Mouse (Mus musculus): Measurements from ENCODE around the gene Fam131b. TPM values are rescaled to one million over a fixed set of nuclear protein-coding genes. Genes with fewer than 3 reads are reported as not detected.

Fam131b gene
- polyA plus RNA-seq (2015; fragmentation: Nextera tagmentation; extraction: Ambion mirVana): 0.35 and 0.96 TPM in 2 replicates

DNA sequence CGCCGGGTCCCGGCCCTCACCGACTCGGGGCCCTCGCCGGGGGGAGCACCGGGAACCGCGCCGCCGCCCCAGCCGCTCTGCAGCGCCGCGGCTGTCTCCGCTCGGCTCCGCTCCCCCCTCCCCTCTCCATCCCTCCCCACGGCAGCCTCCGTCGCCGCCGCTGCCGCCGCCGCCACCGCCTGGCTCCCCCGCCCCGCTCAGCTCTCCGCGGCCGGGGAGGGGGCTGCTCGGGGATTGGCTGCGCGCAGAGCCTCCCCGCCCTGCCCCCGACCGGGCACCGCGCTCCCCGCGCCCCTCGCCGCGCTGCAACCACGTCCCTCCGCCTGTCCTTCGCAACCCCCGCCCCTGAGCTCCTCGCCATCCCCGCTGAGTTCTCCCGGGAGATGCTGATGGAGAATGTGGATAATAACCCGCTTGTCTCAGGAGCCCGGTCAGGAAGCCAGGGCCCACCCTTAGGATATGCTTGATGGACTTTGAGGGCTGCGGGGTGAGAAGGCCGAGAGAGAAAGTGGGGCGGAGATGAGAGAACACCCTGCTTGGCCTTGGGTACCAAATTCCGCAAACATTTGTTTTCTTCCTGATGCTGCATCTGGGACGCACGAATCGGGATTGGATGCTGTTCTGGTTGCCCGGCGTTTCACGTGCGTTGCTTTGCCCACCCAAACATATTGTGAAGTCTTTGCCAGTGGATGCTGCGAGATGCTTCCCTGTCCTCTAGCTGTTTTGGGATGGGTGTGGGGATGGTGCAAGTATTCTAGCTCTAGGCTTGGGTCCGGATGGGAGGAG, at the start of gene Fam131b:
Gene Fam131b (minus strand): TSS at position 162 of the 786 bp plus-strand sequence.

DNA sequence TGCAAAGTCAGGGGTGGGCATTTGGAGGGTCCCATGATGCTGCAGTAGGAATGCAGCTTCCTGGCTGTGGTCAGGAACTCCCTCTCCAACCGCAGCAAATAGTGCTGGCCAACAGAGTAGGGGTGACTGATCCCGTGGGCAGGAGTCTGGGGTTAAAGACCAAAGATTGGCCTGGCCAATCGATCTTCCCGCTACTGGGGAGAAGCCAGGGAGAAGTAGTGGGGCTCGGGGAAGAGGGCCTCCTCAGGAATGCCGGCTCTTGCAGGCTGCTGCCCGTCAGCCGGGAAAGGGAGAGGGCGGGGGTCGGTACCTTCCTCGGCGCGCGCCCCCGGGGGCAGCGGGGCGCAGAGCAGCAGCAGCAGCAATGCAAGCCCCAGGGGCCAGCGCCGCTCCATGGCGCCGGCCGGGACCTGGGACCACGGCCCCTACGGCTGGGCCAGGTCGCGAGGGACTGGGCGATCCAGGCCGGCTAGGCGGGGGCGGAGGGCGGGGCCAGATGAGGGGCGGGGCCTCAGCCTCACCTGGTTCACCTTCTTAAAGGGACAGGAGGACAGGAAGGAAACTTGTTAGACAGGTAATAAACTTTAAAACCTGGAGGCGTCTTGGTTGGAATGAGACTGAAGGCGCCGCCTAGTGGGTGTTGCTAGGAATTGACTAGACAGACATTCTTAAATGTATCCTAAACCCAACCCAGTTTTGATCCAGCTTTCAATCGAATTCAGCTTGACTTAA, 48.5 kb upstream of the Fam131b start, which contains the start of gene Epha1:
Gene Epha1 (minus strand): TSS at position 453 of the 732 bp plus-strand sequence.

DNA sequence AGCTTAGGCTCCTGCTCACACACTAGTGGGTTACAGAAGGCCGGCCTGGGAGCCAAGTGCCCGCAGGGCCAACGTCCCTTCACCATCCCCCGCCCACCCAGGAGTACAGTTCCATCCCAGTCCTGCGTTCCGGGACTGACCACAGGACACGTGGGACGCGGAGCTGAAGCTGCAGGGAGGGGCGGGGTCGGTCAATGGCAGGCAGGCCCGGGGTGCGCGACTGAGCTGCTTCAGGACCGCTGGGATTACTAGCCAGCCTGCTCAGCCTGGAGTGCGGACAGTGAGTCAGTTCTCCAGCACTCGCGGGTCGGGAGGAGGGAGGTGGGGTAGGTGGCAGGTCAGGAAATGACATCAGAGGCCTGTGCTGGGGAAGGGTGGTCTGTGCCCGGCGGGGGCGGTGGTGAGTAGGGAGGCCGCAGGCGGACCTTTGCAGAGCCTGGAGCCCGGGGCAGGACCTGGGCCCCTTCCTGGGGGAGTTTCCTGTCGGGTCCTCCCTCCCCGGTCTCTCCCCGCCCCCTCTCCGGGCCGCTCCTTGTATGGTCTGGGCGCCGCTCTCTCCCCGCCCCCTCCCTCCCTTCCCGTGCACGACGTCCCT, 25.1 kb upstream of the Fam131b start, which contains the start of gene Zyx:
Gene Zyx (plus strand): TSS at position 205 of the 595 bp plus-strand sequence.

DNA sequence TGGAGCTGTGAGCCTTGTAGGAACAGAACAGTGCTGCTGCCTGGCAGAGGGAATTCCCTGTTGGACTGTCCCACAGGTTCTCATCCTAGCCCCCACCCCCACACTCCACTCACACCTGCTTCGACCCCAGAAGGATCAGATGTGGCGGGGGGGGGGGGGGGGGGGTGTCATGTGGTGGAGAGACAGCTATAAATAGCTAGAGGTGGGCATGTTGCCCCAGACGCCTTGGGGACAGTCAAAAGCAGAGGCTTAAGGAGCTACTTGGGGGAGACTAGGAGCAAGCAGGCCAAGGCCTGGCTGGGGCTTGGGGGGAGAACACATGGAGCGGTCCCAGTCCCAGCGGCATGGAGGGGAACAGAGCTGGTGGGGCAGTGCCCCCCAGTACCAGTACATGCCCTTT, 38.0 kb downstream of the Fam131b start, which contains the start of gene Clcn1:
Gene Clcn1 (plus strand): TSS at position 238 of the 400 bp plus-strand sequence.

Other genes starting within 250 kb of the Fam131b start
- gene Tas2r139, start 183.7 kb downstream of the Fam131b start, polyA plus RNA-seq (2015; fragmentation: Nextera tagmentation; extraction: Ambion mirVana): not detected in 2 replicates
- not detected in 2 replicates for gene Tas2r144, start 109.3 kb downstream of the Fam131b start, polyA plus RNA-seq (2015; fragmentation: Nextera tagmentation; extraction: Ambion mirVana)
- gene Gstk1, start 78.7 kb downstream of the Fam131b start, polyA plus RNA-seq (2015; fragmentation: Nextera tagmentation; extraction: Ambion mirVana): 69.9 and 129 TPM in 2 replicates
- 0.30 and 0.54 TPM in 2 replicates for gene Tmem139, start 62.7 kb downstream of the Fam131b start, polyA plus RNA-seq (2015; fragmentation: Nextera tagmentation; extraction: Ambion mirVana)
- 12.3 and 19.0 TPM in 2 replicates for gene Casp2, start 59.7 kb downstream of the Fam131b start, polyA plus RNA-seq (2015; fragmentation: Nextera tagmentation; extraction: Ambion mirVana)
- 0.14 TPM in 1 of 2 replicates, not detected in the other for gene Clcn1, start 38.0 kb downstream of the Fam131b start, polyA plus RNA-seq (2015; fragmentation: Nextera tagmentation; extraction: Ambion mirVana)
- gene Zyx, start 25.0 kb upstream of the Fam131b start, polyA plus RNA-seq (2015; fragmentation: Nextera tagmentation; extraction: Ambion mirVana): 103 and 107 TPM in 2 replicates
- gene Epha1, start 48.6 kb upstream of the Fam131b start, polyA plus RNA-seq (2015; fragmentation: Nextera tagmentation; extraction: Ambion mirVana): 1.5 TPM in 2 replicates
- gene Tas2r143, start 75.6 kb upstream of the Fam131b start, polyA plus RNA-seq (2015; fragmentation: Nextera tagmentation; extraction: Ambion mirVana): not detected in 2 replicates
- gene Tas2r135, start 80.8 kb upstream of the Fam131b start, polyA plus RNA-seq (2015; fragmentation: Nextera tagmentation; extraction: Ambion mirVana): not detected in 2 replicates
- gene Tas2r126, start 109.9 kb upstream of the Fam131b start, polyA plus RNA-seq (2015; fragmentation: Nextera tagmentation; extraction: Ambion mirVana): 0.15 TPM in 1 of 2 replicates, not detected in the other
- not detected in 2 replicates for gene Olfr458, start 140.6 kb upstream of the Fam131b start, polyA plus RNA-seq (2015; fragmentation: Nextera tagmentation; extraction: Ambion mirVana)
- not detected in 2 replicates for gene Olfr457, start 151.7 kb upstream of the Fam131b start, polyA plus RNA-seq (2015; fragmentation: Nextera tagmentation; extraction: Ambion mirVana)
- gene Olfr456, start 162.6 kb upstream of the Fam131b start, polyA plus RNA-seq (2015; fragmentation: Nextera tagmentation; extraction: Ambion mirVana): 0.39 and 0.59 TPM in 2 replicates
- 0.11 and 0.14 TPM in 2 replicates for gene Olfr455, start 222.9 kb upstream of the Fam131b start, polyA plus RNA-seq (2015; fragmentation: Nextera tagmentation; extraction: Ambion mirVana)